Mouse (Mus musculus) brain, embryonic 14.5 days (tissue): ENCODE measurements around the gene Nelfcd.

Experiments
- CTCF ChIP-seq: fragments of 200-500 bp; IDR thresholded peaks from 2 replicates; pipeline ENCODE4 v1.5.1; 2012; ENCODE audit warnings: inconsistent platforms, mild to moderate bottlenecking, moderate library complexity, borderline replicate concordance; ENCODE audit not compliant: insufficient read depth, insufficient read length; ENCODE audit errors: extremely low read depth
- POLR2A ChIP-seq: fragments of 200-500 bp; IDR thresholded peaks from 2 replicates; pipeline ENCODE4 v1.6.1; 2012; ENCODE audit warnings: mild to moderate bottlenecking, inconsistent platforms, borderline replicate concordance; ENCODE audit not compliant: poor library complexity, insufficient read depth, insufficient read length, severe bottlenecking; ENCODE audit errors: extremely low read depth

- no peak for TF ChIP-seq CTCF
- TF ChIP-seq POLR2A: no peak
Measured at GRCm38 (mm10) chr2:174442460-174442859, 26.9 kb downstream of the Nelfcd start.
